ENCODE assay signal across 32 mouse cellular contexts in the genomic region with DNA sequence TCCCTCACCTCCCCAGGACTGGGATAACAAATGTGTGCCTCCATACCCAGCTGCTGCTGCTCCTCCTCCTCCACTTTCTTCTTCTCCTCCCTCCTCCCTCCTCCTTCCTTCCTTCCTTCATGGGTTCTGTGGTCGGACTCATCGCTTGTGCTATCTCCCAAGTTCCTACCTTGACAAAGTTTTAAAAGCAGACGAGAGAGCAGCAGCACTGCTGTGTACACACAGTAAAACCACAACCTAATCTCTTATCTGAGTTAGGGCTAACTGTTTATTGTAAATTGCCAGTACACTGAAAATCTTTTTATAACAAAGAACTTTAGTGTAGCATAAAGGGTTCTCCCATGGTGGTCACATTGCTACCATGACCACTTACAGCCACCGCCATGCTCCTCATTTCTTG. TPM values are rescaled to one million over a fixed set of nuclear protein-coding genes. Genes with fewer than 3 reads are reported as not detected.
DNase-seq lines count a peak whose midpoint lies in the region; ATAC-seq and TF ChIP-seq lines count a peak whose summit lies in the region.
"Had no signal": no experiment of that assay in that cellular context is flagged by ENCODE, and none has a peak within 500 bp of the region (broad histone marks: within the 10 kb centered on the region; RNA-seq: fewer than 3 reads in every experiment).

No protein-coding gene starts in this region.

- no peaks in the 10 kb centered on the region for H3K9me3 ChIP-seq in liver, embryonic 15.5 days (replicated peaks)
- H3K9me3 ChIP-seq in hindbrain, embryonic 13.5 days = no peaks in the 10 kb centered on the region
- H3K9me3 ChIP-seq: embryonic facial prominence, embryonic 13.5 days; forebrain, embryonic 12.5 days; kidney, embryonic 15.5 days; lung, embryonic 15.5 days; neural tube, embryonic 12.5 days had no signal

- DNase-seq in layer of hippocampus, adult 2 months (ENCODE audit: low spot score in 2 of 2) = no peak
- no peak for DNase-seq in layer of hippocampus, adult 9-10 months (ENCODE audit: low spot score)
- peak; percentile 77 for DNase-seq in 416B (ENCODE audit: low read depth)
- no peak for DNase-seq in adipocyte (ENCODE audit: low spot score)
- no peak for DNase-seq in frontal cortex, postnatal 25 days (ENCODE audit: low spot score in 2 of 2)
- DNase-seq: adrenal gland, adult 8-10 months; cerebellum, adult 2 months; cerebellum, postnatal 25 days; forebrain, postnatal 0 days; gastrocnemius, postnatal 14 days; heart, postnatal 36 days; kidney, adult 11 months; kidney, postnatal 25 days; layer of hippocampus, postnatal 36 days; left cerebral cortex, postnatal 4 days; lung, postnatal 36 days; right cerebral cortex, adult 18-20 months; spleen, adult 18-20 months; thymus, postnatal 36 days had no signal

- H3K4me3 ChIP-seq in layer of hippocampus, adult 2 months = no peak overlapping the region
- no peak overlapping the region for H3K4me3 ChIP-seq in liver, embryonic 15.5 days (replicated peaks)
- no peak overlapping the region for H3K4me3 ChIP-seq in hindbrain, embryonic 13.5 days
- H3K4me3 ChIP-seq: embryonic facial prominence, embryonic 13.5 days; forebrain, embryonic 12.5 days; kidney, embryonic 15.5 days; lung, embryonic 15.5 days; myocyte; neural tube, embryonic 12.5 days had no signal

- 25% methylated on average over 4 of the region's 4 CpGs for WGBS in liver, embryonic 15.5 days (ENCODE audit: insufficient replicate concordance)
- WGBS in hindbrain, embryonic 13.5 days = 94% methylated on average over 4 of the region's 4 CpGs

- no peak overlapping the region for H3K9ac ChIP-seq in liver, embryonic 15.5 days
- no peak overlapping the region for H3K9ac ChIP-seq in hindbrain, embryonic 13.5 days
- H3K9ac ChIP-seq: embryonic facial prominence, embryonic 13.5 days; forebrain, embryonic 12.5 days; forebrain, postnatal 0 days; hindbrain, embryonic 14.5 days; kidney, embryonic 15.5 days; lung, embryonic 15.5 days; neural tube, embryonic 12.5 days had no signal

- no peak for TF ChIP-seq CTCF in layer of hippocampus, adult 2 months (conservative IDR thresholded peaks at IDR 0.05)

- 0 out of 2 replicates have a peak, but pooled peaks have one; percentile 20 for ATAC-seq in common myeloid progenitor, adult 5-6 weeks (replicated peaks; ENCODE audit: low read depth, poor library complexity, severe bottlenecking)
- ATAC-seq in liver, embryonic 15.5 days (ENCODE audit: insufficient read depth) = peak; percentile 34; the same call in 1 of the 2 replicates
- no peak for ATAC-seq in hindbrain, embryonic 13.5 days (ENCODE audit: low FRiP score)
- ATAC-seq: activated CD4-positive, CD25-positive, alpha-beta regulatory T cell, adult 4 months; CD4-positive, CD25-positive, alpha-beta regulatory T cell, adult 4 months; forebrain, postnatal 0 days had no signal

- peak overlapping the region; percentile 47 for H3K4me2 ChIP-seq in liver, embryonic 15.5 days
- no peak overlapping the region for H3K4me2 ChIP-seq in hindbrain, embryonic 13.5 days
- H3K4me2 ChIP-seq: embryonic facial prominence, embryonic 13.5 days; forebrain, embryonic 12.5 days; hindbrain, embryonic 14.5 days; kidney, embryonic 15.5 days; lung, embryonic 15.5 days; midbrain, embryonic 11.5 days; neural tube, embryonic 12.5 days had no signal

- H3K27me3 ChIP-seq in liver, embryonic 15.5 days = no peaks in the 10 kb centered on the region
- H3K27me3 ChIP-seq in hindbrain, embryonic 13.5 days = no peaks in the 10 kb centered on the region
- H3K27me3 ChIP-seq: embryonic facial prominence, embryonic 13.5 days; forebrain, embryonic 12.5 days; kidney, embryonic 15.5 days; lung, embryonic 15.5 days; neural tube, embryonic 12.5 days had no signal

- H3K4me1 ChIP-seq in liver, embryonic 15.5 days (replicated peaks) = peaks cover 51% of the 10 kb centered on the region
- no peaks in the 10 kb centered on the region for H3K4me1 ChIP-seq in hindbrain, embryonic 13.5 days (replicated peaks)
- H3K4me1 ChIP-seq: forebrain, embryonic 12.5 days; neural tube, embryonic 12.5 days had no signal

- H3K27ac ChIP-seq in layer of hippocampus, adult 2 months = peak overlapping the region; percentile 37; the same call in 1 of the 2 replicates
- peak overlapping the region; percentile 24; the same call in 1 of the 2 replicates for H3K27ac ChIP-seq in liver, embryonic 15.5 days (replicated peaks)
- H3K27ac ChIP-seq in hindbrain, embryonic 13.5 days = no peak overlapping the region
- H3K27ac ChIP-seq: embryonic facial prominence, embryonic 13.5 days; forebrain, embryonic 12.5 days; hindbrain, embryonic 14.5 days; kidney, embryonic 15.5 days; lung, embryonic 15.5 days; neural tube, embryonic 12.5 days had no signal

- H3K36me3 ChIP-seq in liver, embryonic 15.5 days (replicated peaks) = peaks cover 29% of the 10 kb centered on the region
- peaks cover 24% of the 10 kb centered on the region for H3K36me3 ChIP-seq in hindbrain, embryonic 13.5 days
- H3K36me3 ChIP-seq: lung, embryonic 15.5 days had no signal

RNA-seq across cellular contexts. Expression of a gene that starts 31.6 kb away (rescaled TPM):
- 10 to 100 TPM; 69.8 to 70.9 TPM for total RNA-seq in layer of hippocampus, adult 2 months (2021)
- total RNA-seq in common myeloid progenitor, adult 5-6 weeks (2017) = 26.4 and 27.2 TPM in 2 replicates
- polyA plus RNA-seq in liver, embryonic 15.5 days (2015; fragmentation: Nextera tagmentation; extraction: Ambion mirVana) = 194 and 219 TPM in 2 replicates
- 88.0 and 90.9 TPM in 2 replicates for polyA plus RNA-seq in hindbrain, embryonic 13.5 days (2015; fragmentation: Nextera tagmentation; extraction: Ambion mirVana)
